Mouse (Mus musculus): ENCODE data around the gene Haus2.

Gene Haus2

DNA sequence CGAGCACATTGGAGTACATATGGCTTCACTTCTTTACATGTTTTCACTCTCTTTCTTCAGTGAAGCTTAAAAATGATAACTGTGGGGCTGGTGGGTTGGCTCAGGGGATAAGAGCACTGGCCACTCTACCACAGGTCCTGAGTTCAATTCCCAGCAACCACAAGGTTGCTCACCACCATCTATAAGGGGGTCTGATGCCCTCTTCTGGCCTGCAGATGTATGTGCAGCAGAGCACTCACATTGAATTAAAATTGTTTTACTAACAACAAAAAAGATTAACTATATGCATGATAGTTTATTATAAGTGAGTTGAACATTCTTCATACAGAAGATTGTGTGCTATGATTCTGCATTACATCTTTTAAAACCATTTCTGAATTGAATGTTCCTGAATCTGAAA, 10.4 kb downstream of the Haus2 start:
- no peak for DNase-seq (ENCODE audit: low read depth)

DNA sequence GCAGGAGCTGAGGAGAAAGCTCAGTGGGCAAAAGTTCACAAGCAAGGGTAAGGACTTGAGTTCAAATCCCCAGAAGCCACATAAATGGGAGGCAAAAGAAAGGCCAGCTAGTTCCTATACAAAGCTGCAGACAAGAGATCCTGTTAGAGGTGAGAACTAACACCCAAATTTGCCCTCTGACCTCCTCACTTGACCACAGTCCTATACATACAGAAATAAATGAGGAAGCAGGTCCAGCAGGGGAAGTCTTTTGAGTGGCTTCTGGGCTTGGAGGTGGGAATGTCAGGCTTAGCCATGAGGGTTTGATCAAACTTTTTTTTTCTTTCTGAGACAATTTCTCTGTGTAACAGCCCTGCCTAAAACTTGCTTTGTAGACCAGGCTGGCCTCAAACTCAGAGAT, 13.7 kb downstream of the Haus2 start:
- DNase-seq (ENCODE audit: low read depth) = no peak

DNA sequence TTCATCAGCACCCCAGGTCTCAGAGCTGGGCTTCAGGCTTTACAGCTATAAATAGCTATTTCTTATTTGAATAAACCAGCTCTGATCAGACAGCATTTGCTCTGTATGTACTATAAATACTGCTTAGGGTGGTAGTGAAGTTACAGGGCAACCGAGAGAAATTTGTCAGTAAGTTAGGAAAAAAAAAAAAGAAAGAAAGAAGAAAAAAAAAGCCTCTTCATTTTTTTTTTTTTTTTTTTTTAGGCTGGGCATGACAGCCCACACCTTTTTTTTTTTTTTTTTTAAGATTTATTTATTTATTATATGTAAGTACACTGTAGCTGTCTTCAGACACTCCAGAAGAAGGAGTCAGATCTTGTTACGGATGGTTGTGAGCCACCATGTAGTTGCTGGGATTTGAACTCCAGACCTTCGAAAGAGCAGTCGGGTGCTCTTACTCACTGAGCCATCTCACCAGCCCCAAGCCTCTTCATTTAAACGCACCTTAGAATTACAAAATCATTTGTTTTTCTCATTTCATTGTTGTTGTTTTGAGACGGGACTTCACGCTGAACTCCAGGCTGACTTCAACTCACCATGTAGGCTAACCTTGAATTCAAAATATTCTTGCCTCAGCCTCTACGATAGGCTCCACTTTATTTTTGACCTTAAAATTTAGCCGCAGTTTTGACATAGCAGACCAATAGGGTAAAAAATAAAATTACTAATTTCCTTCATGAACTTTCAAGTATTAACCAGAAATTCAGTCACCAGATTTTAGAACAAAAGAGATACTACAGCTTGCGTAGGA, 19.1 kb downstream of the Haus2 start:
- no peak for DNase-seq (ENCODE audit: low read depth)

DNA sequence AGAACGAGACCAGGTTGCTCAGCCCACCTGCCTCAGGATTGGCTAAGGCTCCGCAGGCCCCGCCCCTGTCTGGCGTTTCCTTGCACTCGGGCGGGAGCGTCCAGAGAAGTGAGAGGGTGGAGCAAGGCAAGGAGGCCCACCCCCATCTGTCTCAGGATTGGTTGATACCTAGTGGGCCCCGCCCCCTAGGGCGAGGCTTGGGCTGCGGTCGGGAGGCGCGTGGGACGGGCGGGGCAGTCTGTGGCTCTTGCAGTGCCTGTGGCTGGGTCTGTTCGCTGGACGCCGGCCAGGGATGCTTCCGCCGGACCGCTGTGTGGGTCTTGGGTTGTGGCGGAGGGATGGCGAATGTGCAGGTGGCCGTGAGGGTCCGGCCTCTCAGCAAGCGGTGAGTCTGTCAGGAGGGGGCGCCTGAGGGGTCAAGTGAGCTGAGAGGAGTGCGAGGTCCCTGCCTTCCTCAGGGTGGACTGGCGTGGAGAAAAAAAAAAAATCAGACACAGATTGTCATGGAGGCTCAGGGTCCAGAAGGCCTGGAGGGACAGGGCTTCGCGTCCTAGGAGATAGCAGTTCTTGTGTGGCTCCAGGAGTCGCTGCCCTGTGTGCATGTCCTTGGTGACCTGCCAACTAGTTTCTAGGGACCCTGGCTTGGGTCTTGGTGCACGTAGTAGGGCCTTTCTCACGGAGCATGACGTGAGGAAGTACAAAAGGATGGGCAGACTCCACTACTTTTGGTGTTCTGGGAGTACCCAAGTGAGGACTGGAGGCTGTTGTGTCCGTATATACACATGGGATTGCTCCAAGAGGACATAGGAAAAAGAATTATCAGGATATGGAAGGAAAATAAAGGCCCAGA, 19.9 kb downstream of the Haus2 start, which contains the start of gene Stard9:
Stard9 (plus strand) TSS at position 236 of the 850 bp plus-strand sequence.
- DNase-seq (ENCODE audit: low read depth) = peak; percentile 96

DNA sequence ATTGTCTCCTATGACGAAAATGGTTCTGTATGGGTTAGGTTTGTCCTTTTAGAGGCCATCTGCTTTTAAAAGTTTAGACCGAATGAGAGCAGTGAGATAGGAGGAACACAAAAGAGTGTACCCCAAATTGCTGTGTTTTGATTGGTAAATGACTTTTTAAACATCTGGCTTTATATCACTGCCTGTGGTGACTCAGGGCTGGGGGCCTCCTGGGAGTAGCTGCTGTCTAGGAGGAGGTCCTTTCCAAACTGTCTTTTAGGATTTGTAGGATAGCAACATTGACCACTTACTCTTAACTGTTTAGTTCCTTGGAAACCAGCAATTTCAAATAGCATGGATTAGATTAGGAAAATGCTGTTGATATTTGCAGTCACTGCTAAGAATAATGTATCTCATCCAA, 21.1 kb downstream of the Haus2 start:
- DNase-seq (ENCODE audit: low read depth) = no peak

DNA sequence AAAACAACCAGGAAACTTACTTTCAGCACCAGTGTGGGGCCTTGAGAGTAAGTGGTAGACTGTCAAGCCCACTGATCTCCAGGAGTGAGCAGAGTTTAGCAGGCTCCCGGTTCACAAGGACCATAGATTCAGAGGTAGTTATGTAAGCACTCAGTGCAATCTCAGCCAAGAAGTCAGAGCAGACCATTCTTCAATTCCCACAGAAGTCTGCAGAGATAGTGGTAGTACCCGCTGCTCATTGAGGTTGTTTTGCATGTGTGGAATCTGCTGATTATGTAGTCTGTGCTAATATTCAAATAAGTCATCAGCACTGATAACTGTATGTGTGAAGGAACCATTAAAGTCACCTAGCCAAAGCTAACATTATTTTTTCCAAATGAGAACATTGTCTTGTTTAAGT, 21.5 kb downstream of the Haus2 start:
- no peak for DNase-seq (ENCODE audit: low read depth)

DNA sequence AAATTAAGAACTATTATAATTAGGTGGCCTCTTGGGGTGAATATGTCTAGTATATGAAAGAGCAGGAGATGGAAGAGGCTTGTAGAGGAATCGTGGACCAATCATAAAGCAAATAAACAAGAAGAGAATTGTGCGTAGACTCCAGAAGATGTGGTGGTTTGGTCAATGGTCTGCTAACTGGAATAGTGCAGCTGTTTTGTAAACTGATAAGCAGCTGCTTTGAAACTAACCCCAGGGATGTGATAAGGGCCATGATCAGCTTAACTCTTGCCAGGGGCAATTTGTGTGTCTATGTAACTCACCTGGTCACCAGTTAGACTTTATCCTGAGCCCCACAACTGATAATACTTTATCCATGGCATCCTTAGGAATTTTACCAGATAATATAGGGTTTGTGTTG, 22.3 kb downstream of the Haus2 start:
- DNase-seq (ENCODE audit: low read depth) = no peak

DNA sequence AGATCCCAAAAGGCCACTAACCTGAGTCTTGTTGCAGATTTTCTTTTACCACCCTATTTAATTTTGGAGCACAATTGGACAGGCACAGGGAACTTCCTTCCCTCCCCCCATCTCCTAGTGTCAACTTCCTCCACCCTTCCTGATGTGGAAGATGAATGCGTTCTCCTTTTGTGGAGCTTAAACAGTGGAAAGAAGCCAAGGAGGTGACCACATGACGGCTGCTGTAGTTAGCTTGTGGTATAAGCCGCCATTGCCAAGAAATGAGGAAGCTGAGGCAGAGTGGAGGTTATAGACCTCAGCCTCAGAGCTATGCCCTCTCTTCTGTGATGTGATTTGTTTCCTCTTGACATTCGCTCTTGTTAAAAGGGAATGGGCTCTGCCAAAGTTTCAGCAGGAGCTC, 22.8 kb downstream of the Haus2 start:
- DNase-seq (ENCODE audit: low read depth) = peak; percentile 38

DNA sequence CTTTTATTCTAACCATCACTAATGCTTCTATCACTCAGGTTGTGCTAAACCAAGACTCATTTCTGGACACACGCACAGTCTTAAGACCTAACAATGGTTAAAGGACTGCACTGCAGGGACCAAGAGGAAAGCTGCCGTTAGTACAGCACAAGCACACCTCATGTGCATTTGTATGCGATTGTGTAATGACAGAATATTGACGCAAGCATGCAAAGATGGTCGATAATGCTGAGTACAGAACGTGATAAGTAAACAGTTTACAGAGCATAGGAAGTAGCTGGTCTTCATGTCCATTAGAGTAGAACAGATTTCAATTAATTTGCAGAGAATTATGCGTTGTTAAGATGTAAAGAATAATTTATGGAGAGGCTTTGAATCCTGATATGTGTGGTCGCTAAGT, 31.7 kb downstream of the Haus2 start:
- DNase-seq (ENCODE audit: low read depth) = no peak

DNA sequence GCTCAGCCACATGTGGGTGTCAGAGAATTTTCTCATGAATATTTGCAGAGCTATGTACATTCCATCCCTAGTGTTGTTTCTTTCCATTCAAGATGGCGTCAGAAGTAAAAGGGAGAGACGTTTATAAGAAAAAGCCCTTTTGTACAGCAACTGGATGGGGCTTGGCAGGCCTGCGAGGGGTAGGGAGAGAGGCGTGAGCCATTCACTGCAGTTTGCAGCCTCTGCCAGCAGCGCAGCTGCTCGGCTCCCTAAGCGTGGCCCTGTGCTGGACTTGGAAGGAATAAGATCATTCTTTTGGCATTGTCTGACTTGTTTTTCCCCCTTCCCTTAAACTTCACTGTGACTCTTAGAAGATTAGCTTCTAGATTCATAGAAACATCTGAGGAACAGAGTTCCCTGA, 34.7 kb downstream of the Haus2 start:
- DNase-seq (ENCODE audit: low read depth) = no peak

DNA sequence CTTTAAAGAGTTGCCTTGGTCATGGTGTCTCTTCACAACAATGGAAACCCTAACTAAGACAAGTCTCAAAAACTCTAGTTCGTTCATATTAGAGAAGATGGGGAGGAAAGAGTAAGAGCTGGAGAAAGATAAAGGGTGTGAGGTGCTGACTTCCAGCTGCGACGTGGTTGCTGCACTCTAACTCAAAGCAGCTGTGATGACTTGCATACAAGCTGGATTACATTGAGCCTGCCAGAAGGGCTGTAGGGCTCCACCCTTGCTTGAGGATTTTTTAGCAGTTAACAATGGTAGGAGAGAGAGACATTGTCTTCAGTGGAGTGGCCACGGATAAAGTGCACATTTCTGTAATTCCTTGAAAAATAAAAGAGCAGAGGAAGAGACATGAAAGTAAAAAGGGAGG, 37.6 kb downstream of the Haus2 start:
- no peak for DNase-seq (ENCODE audit: low read depth)

DNA sequence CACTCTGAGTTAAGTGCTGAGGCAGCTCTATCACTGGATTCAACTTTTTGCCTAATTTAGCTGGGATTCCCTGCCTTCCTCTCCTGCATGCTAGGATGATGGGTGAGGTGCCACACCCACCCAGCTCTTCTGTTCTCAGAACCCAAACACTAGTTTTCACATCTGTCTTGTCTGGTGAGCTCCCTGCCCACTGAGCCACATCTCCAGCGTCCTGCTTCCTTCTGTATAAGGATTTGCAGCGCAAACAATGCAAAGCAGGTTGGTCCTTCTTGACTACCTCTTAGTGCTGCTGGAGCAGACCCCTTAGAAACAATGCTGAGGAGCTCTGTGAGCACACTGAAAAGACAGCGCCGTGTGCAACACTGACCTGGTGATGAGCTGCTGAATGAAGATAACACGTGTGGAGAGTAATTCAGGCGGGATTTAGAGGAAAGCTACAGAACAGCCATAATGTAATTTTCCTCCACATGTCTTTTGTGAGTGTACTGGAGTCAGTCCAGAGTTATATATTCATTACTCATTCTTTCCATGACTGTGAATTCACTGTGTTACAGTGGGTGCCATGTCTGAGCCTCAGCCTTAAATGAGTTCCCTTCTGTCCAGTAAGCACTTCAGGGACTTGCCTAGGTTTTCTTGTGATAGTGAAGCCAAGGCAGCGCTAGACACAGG, 43.2 kb downstream of the Haus2 start:
- DNase-seq (ENCODE audit: low read depth) = no peak

DNA sequence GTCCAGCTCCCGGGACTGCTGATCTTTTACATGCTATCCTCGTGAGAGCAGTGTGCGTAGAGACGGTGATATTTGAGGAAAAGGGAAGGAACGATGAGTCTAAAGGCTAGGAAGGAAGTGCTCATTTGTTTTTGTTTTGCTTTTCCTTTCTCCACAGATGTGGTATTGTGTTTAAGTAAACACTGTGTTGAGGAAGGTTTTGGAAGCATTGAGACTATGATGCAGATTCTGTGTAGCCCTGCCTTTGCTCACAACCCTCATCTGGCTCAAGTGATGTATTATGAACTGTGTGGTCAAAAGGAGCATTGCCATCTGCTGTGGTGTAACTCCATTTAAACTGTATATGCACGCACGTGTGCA, 43.7 kb downstream of the Haus2 start:
- DNase-seq (ENCODE audit: low read depth) = no peak

DNA sequence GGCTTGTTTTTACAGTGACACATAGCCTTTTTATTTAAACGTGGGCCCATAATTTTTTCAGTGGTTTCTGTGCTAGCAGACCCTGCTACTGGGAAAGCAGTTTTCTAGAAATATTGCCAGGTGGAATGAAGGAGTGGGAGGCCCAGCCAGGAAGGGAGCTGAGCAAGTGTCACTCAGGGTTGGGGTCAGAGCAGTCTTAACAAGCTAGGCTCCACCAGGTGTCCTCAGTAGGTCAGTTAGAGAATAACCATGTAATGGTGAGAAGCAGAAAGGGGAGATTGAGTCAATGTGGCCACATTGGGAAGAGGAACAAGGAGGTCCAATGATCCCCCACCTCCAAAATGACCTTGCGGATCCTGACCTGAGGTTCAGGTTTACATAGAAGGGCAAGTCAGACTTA, 45.5 kb downstream of the Haus2 start:
- no peak for DNase-seq (ENCODE audit: low read depth)

DNA sequence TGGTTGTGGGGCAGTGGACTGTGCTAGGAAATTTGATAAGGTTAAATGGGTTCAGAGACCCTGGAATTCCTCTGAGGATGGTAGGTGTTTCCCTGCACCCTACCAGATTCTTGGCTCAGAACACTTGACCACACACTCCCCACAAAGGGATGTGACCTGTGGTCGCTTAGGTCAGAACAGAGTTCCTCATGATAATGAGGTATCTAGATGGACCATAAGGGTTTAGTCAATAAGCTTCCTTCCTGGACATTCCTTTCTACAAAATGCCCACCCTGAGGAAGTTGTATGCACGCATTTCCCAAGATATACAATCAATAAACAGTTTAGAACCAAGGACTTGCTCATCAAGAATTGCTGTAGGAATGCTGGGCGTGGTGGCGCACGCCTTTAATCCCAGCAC, 46.7 kb downstream of the Haus2 start:
- no peak for DNase-seq (ENCODE audit: low read depth)

DNA sequence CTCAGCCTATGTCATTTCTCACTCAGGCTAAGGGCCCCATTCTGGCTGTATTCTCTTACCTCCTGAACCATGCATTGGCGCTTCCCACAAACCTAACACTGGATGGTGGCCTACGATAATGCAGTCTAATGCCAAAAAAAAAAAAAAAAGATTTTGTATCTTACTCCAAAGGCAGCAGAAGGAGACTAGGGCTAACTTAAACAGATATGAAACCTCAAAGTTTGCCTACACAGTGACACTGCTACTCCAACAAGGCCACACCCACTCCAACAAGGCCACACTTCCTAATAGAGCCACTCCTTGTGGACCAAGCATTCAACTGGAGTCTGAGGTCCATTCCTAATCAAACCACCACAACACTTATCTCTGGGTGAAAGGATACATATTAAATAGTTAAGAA, 47.5 kb downstream of the Haus2 start:
- no peak for DNase-seq (ENCODE audit: low read depth)

DNA sequence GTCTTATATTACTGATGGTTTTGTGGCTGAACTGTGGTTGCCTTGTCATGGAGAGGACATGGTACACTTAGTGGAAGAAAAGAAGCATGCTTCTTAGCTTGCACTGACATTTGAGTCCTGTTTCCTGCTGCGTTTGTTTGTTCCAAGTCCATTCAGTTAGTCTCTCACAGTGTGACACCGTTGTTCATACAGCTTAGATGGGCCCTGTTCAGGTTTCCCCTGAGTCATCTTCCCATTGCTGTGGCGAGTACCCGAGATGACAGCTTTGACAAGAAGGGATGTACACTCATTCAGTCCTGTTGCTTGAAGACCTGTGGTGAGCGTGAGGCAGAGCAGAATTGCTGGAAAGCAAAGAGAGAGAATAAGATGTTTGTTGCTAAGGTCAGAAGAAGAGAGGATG, 49.3 kb downstream of the Haus2 start:
- DNase-seq (ENCODE audit: low read depth) = no peak

DNA sequence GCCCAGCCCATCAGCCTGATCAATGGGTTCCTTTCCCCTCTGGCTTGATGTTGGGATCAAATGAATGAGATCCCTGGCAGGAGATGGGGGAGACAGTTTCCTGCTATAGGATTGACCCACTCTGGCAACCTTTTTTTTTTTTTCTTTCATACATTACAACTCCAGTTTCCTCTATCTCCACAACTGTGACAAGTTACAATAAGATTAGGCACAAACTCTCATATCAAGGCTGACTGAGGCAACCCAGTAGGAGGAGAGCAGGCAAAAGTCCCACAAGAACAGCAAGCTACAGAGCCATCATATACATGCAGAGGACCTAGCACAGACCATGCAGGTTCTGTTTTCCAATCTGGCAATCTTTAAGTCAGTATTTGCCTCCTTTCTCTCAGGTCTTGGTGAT, 50.1 kb downstream of the Haus2 start:
- no peak for DNase-seq (ENCODE audit: low read depth)

DNA sequence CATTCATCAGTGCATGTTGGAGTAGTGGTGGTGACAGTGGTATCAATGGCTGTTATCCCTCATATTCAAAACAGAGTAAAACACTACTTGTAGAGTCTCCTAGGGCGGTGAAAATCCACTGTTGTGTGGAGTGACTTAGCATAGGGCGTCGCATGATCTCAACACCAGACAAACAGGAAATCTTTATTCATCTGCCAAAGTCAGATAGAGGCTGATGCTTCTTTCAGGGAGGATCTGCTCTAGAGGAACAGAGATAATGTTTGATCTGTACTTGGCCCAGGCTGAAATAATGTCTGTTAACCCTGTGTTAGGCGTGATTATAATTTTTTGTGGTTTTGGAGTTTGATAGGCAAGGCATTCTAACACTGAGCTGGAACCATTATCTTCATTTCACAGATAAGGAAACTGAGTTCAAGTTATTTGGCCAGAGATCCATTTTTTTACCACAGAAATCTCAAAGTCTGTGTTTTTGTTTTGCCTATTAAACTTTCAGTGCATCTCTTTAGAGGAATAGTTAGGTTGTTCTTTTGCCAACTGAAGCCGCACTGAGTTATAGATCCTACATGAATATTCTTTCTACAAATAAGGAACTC, 51.4 kb downstream of the Haus2 start:
- no peak for DNase-seq (ENCODE audit: low read depth)

DNA sequence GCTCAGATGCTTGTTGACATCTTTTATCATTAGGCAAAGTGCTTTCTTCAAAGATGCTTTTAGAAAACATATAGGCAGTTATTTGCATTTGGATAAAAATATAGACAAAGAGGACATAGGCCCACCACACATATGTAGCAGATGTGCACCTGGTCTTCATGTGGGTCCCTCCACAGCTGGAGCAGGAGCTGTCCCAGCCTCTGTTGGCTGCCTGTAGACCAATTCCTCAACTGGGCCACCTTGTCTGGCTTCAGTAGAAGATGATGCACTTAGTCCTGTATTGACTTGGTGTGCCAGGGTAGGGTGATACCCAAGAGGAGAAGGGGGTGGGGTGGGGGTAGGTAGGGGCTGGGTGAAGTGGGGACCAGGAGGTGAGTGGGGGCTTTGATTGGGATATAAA, 53.6 kb downstream of the Haus2 start:
- no peak for DNase-seq (ENCODE audit: low read depth)

DNA sequence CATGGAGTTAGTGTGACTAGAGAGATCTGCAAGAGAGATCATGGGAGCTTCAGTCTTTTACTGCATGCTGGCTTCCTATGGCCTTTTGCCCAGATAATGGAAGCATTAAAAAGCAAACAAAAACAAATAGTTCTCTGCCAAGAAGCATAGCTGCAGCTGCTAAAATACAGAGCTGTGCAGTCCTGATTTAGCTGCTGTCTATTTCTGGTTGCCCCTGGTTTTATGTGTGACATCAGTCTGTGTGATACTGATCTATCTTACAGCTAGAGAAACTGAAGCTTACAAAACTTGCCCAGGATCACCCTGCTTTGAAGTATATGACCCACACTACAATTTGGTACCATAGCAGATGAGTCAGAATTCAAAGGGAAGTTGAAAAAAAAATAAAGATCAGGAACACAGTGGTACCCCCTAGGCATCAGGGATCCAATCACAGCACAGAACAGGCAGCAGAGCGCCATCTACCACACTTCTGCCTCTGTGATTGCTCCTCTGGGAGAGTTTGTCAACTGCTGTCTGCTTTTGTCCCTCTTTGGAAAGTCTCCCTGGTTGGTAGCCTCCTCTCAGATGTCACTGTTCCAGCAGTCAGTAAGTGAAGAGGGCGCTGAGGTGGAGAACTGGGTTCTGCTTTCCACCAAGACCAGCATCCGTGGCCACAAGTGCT, 54.4 kb downstream of the Haus2 start:
- no peak for DNase-seq (ENCODE audit: low read depth)

DNA sequence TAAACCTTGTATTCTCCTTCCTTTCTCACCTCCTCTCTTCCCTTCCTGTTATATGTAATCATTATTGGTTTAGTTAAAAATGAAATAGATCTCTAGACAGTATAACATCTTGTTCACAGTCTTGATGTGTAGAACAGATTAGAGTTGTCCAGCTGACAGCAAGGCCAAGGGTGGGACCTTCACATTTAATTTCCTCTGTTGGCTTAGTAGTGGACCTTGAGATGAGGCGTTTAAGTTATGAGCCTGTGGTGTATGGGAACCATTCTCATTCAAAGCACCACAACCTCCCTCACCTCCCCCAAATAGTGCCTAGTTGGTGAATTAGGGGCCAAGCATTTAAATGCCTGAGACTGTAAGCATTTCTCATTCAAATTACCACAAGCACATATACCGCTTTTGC, 58.3 kb downstream of the Haus2 start:
- DNase-seq (ENCODE audit: low read depth) = no peak
